Mouse (Mus musculus): ENCODE data around the gene Nub1. TPM values are rescaled to one million over a fixed set of nuclear protein-coding genes. Genes with fewer than 3 reads are reported as not detected.
A peak's percentile ranks its signal among the peaks of the same experiment; 100 is the strongest.

The Nub1 gene
- total and polyA plus RNA-seq, 2 experiments: 19.6 to 20.2 TPM

GRCm38 (mm10) chr5:24659708-24660423 lies 25.5 kb upstream of the Nub1 start:
- no peak overlapping the region for H3K9ac ChIP-seq (ENCODE audit: low read depth, low read length)
- DNase-seq (ENCODE audit: extremely low read depth, low read depth, low spot score): no peak
- no peak overlapping the region for H3K4me3 ChIP-seq (ENCODE audit: insufficient read depth, low read depth, low read length)
- H3K27ac ChIP-seq (replicated peaks; ENCODE audit: insufficient read depth, low read depth, low read length): no peak overlapping the region
- WGBS: 91% methylated on average over 4 of the region's 4 CpGs
- H3K79me2 ChIP-seq (ENCODE audit: control insufficient read depth, insufficient read depth, low read length): no peaks in the 10 kb centered on the region
- no peaks in the 10 kb centered on the region for H3K36me3 ChIP-seq (ENCODE audit: control insufficient read depth, insufficient read depth, low read length)
- H3K27me3 ChIP-seq (ENCODE audit: control insufficient read depth, insufficient read depth, low read length): no peaks in the 10 kb centered on the region
- TF ChIP-seq POLR2A (IDR thresholded peaks at IDR 0.05; ENCODE audit: extremely low read depth, insufficient read depth, low read length) (no peak), CTCF (IDR thresholded peaks at IDR 0.05; ENCODE audit: low read depth, low read length) (no peak)
- no peaks in the 10 kb centered on the region for H3K4me1 ChIP-seq (ENCODE audit: control insufficient read depth, insufficient read depth, low read length)

GRCm38 (mm10) chr5:24661457-24661856 lies 23.9 kb upstream of the Nub1 start:
- Histone ChIP-seq H3K4me1 (ENCODE audit: control insufficient read depth, insufficient read depth, low read length) (no peaks in the 10 kb centered on the region), H3K9ac (ENCODE audit: low read depth, low read length) (no peak overlapping the region), H3K27me3 (ENCODE audit: control insufficient read depth, insufficient read depth, low read length) (no peaks in the 10 kb centered on the region), H3K36me3 (ENCODE audit: control insufficient read depth, insufficient read depth, low read length) (no peaks in the 10 kb centered on the region), H3K27ac (replicated peaks; ENCODE audit: insufficient read depth, low read depth, low read length) (no peak overlapping the region), H3K79me2 (ENCODE audit: control insufficient read depth, insufficient read depth, low read length) (no peaks in the 10 kb centered on the region), H3K4me3 (ENCODE audit: insufficient read depth, low read depth, low read length) (no peak overlapping the region)
- WGBS: 56% methylated on average over 6 of the region's 6 CpGs
- no peak for DNase-seq (ENCODE audit: extremely low read depth, low read depth, low spot score)
- no peak for TF ChIP-seq CTCF (IDR thresholded peaks at IDR 0.05; ENCODE audit: low read depth, low read length)
- TF ChIP-seq POLR2A (IDR thresholded peaks at IDR 0.05; ENCODE audit: extremely low read depth, insufficient read depth, low read length): no peak

DNA sequence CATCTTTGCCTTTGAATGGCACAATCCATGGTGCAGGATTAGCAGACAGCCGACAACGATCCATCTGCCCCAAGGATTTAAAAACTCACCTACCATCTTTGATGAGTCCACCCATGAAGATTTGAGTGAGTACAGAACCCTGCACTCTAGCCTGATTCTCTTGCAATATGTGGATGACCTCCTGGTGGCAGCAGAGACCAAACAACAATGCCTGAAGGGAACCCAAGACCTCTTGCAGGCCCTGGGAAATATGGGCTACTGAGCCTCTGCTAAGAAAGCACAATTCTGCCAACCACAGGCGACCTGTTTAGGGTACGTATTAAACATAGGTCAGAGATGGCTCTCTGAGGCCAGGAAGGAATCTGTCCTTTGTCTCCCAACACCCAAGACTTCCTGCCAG lies 11.1 kb upstream of the Nub1 start:
- TF ChIP-seq POLR2A (IDR thresholded peaks at IDR 0.05; ENCODE audit: extremely low read depth, insufficient read depth, low read length): no peak
- TF ChIP-seq CTCF (IDR thresholded peaks at IDR 0.05; ENCODE audit: low read depth, low read length): peak; percentile 64
- WGBS: 24% methylated on average over 4 of the region's 4 CpGs
- no peaks in the 10 kb centered on the region for H3K79me2 ChIP-seq (ENCODE audit: control insufficient read depth, insufficient read depth, low read length)
- peak; percentile 48 for DNase-seq (ENCODE audit: extremely low read depth, low read depth, low spot score)
- H3K4me1 ChIP-seq (ENCODE audit: control insufficient read depth, insufficient read depth, low read length): no peaks in the 10 kb centered on the region
- no peaks in the 10 kb centered on the region for H3K36me3 ChIP-seq (ENCODE audit: control insufficient read depth, insufficient read depth, low read length)
- no peaks in the 10 kb centered on the region for H3K27me3 ChIP-seq (ENCODE audit: control insufficient read depth, insufficient read depth, low read length)
- H3K4me3 ChIP-seq (ENCODE audit: insufficient read depth, low read depth, low read length): no peak overlapping the region
- H3K9ac ChIP-seq (ENCODE audit: low read depth, low read length): no peak overlapping the region
- H3K27ac ChIP-seq (replicated peaks; ENCODE audit: insufficient read depth, low read depth, low read length): no peak overlapping the region

GRCm38 (mm10) chr5:24681436-24681835 lies 3.9 kb upstream of the Nub1 start:
- WGBS: 56% methylated on average over 1 of the region's 1 CpGs

GRCm38 (mm10) chr5:24684578-24685365 lies 560 bp upstream of the Nub1 start:
- peak overlapping the region; percentile 39 for H3K9ac ChIP-seq (ENCODE audit: low read depth, low read length)
- H3K27ac ChIP-seq (replicated peaks; ENCODE audit: insufficient read depth, low read depth, low read length): peak overlapping the region; percentile 59
- peak overlapping the region; percentile 43 for H3K4me3 ChIP-seq (ENCODE audit: insufficient read depth, low read depth, low read length)
- TF ChIP-seq CTCF (IDR thresholded peaks at IDR 0.05; ENCODE audit: low read depth, low read length) (no peak), POLR2A (IDR thresholded peaks at IDR 0.05; ENCODE audit: extremely low read depth, insufficient read depth, low read length) (no peak)
- H3K4me1 ChIP-seq (ENCODE audit: control insufficient read depth, insufficient read depth, low read length): 0 out of 2 replicates have a peak, but pooled peaks cover 5% of the 10 kb centered on the region
- WGBS: 44% methylated on average over 16 of the region's 16 CpGs
- H3K79me2 ChIP-seq (ENCODE audit: control insufficient read depth, insufficient read depth, low read length): peaks cover 5% of the 10 kb centered on the region; the same call in 1 of the 2 replicates
- no peak for DNase-seq (ENCODE audit: extremely low read depth, low read depth, low spot score)
- H3K27me3 ChIP-seq (ENCODE audit: control insufficient read depth, insufficient read depth, low read length): no peaks in the 10 kb centered on the region
- peaks cover 6% of the 10 kb centered on the region; the same call in 1 of the 2 replicates for H3K36me3 ChIP-seq (ENCODE audit: control insufficient read depth, insufficient read depth, low read length)

More at GRCm38 (mm10) chr5:24681436-24681835, 3.9 kb upstream of the Nub1 start:
- Histone ChIP-seq H3K79me2 (ENCODE audit: control insufficient read depth, insufficient read depth, low read length) (no peaks in the 10 kb centered on the region), H3K4me1 (ENCODE audit: control insufficient read depth, insufficient read depth, low read length) (no peaks in the 10 kb centered on the region), H3K4me3 (ENCODE audit: insufficient read depth, low read depth, low read length) (no peak overlapping the region), H3K27me3 (ENCODE audit: control insufficient read depth, insufficient read depth, low read length) (no peaks in the 10 kb centered on the region), H3K36me3 (ENCODE audit: control insufficient read depth, insufficient read depth, low read length) (no peaks in the 10 kb centered on the region), H3K27ac (replicated peaks; ENCODE audit: insufficient read depth, low read depth, low read length) (no peak overlapping the region), H3K9ac (ENCODE audit: low read depth, low read length) (no peak overlapping the region)
- DNase-seq (ENCODE audit: extremely low read depth, low read depth, low spot score): no peak
- TF ChIP-seq POLR2A (IDR thresholded peaks at IDR 0.05; ENCODE audit: extremely low read depth, insufficient read depth, low read length): no peak
- no peak for TF ChIP-seq CTCF (IDR thresholded peaks at IDR 0.05; ENCODE audit: low read depth, low read length)
